Mouse (Mus musculus) myocyte (in vitro differentiated cells): ENCODE data around the gene Hist1h4d. TPM values are rescaled to one million over a fixed set of nuclear protein-coding genes. Genes with fewer than 3 reads are reported as not detected.

Experiments used
- H3K27me3 ChIP-seq: one replicate; pipeline ENCODE4 v1.6.1; 2011; ENCODE audit not compliant: control insufficient read depth, insufficient read depth, insufficient read length
- H3K36me3 ChIP-seq: one replicate; pipeline ENCODE4 v1.6.1; 2011; ENCODE audit not compliant: control insufficient read depth, insufficient read depth
- H3K4me2 ChIP-seq: one replicate; pipeline ENCODE4 v1.6.1; 2011; ENCODE audit warnings: low read depth, control low read depth
- H3K4me3 ChIP-seq: one replicate; pipeline ENCODE4 v1.5.1; 2011; ENCODE audit warnings: mild to moderate bottlenecking, control low read depth, moderate library complexity
- H3K79me2 ChIP-seq: one replicate; pipeline ENCODE4 v1.6.1; 2011; ENCODE audit not compliant: control insufficient read depth, insufficient read depth
- H3ac ChIP-seq: one replicate; pipeline ENCODE4 v1.6.1; 2011; ENCODE audit not compliant: control insufficient read depth, insufficient read length
- CEBPB ChIP-seq: IDR thresholded peaks from 2 replicates; pipeline ENCODE4 v1.6.1; 2011; ENCODE audit warnings: mild to moderate bottlenecking, moderate library complexity; ENCODE audit not compliant: poor library complexity, insufficient read depth, severe bottlenecking
- E2F4 ChIP-seq: IDR thresholded peaks from one replicate; pipeline ENCODE4 v1.6.1; 2011; ENCODE audit warnings: mild to moderate bottlenecking, control low read depth, moderate library complexity; ENCODE audit not compliant: insufficient read depth
- MAX ChIP-seq: IDR thresholded peaks from one replicate; pipeline ENCODE4 v1.6.1; 2011; ENCODE audit warnings: low read depth, mild to moderate bottlenecking, control low read depth
- MYOD1 ChIP-seq, 3 experiments: IDR thresholded peaks; one replicate each; pipeline ENCODE4 v1.6.1; 2011; ENCODE audit warnings: control low read depth in 2 of 3, low read depth in 2 of 3, mild to moderate bottlenecking in 2 of 3, moderate library complexity in 1 of 3; ENCODE audit not compliant: insufficient read length in 2 of 3, control insufficient read depth in 1 of 3
- MYOG ChIP-seq, 3 experiments: IDR thresholded peaks; one replicate each; pipeline ENCODE4 v1.6.1; 2011; ENCODE audit warnings: control low read depth in 2 of 3, low read depth in 2 of 3, mild to moderate bottlenecking in 2 of 3; ENCODE audit not compliant: insufficient read length in 2 of 3, control insufficient read depth in 1 of 3, insufficient read depth in 1 of 3
- POLR2A ChIP-seq: IDR thresholded peaks from one replicate; pipeline ENCODE4 v1.6.1; 2011; ENCODE audit warnings: low read depth, mild to moderate bottlenecking, control low read depth, moderate library complexity; ENCODE audit not compliant: insufficient read length
- POLR2AphosphoS2 ChIP-seq: IDR thresholded peaks from one replicate; pipeline ENCODE4 v1.6.1; 2011; ENCODE audit warnings: low read depth, control low read depth; ENCODE audit not compliant: insufficient read length
- REST ChIP-seq: IDR thresholded peaks from one replicate; pipeline ENCODE4 v1.6.1; 2011; ENCODE audit warnings: mild to moderate bottlenecking, control low read depth, moderate library complexity; ENCODE audit not compliant: insufficient read depth, insufficient read length
- SRF ChIP-seq: IDR thresholded peaks from one replicate; pipeline ENCODE4 v1.6.1; 2011; ENCODE audit warnings: low read depth; ENCODE audit not compliant: control insufficient read depth, insufficient read length
- TCF12 ChIP-seq: IDR thresholded peaks from one replicate; pipeline ENCODE4 v1.6.1; 2011; ENCODE audit warnings: mild to moderate bottlenecking, control low read depth; ENCODE audit not compliant: poor library complexity, insufficient read depth, severe bottlenecking
- TCF3 ChIP-seq: IDR thresholded peaks from one replicate; pipeline ENCODE4 v1.6.1; 2011; ENCODE audit warnings: low read depth, control low read depth; ENCODE audit not compliant: insufficient read length
- USF1 ChIP-seq: IDR thresholded peaks from one replicate; pipeline ENCODE4 v1.6.1; 2011; ENCODE audit warnings: low read depth, mild to moderate bottlenecking, control low read depth, moderate library complexity
- polyA plus RNA-seq: library from polyadenylated mRNA; unstranded; fragments of >200 nt; fragmentation: generic; extraction: Trizol; gene quantifications from one replicate; pipeline ENCODE4 v1.2.1, GENCODE M21; 2012; ENCODE audit warnings: missing spikeins

Hist1h4d gene
- polyA plus RNA-seq, 1 experiment, result 1.8 TPM

DNA sequence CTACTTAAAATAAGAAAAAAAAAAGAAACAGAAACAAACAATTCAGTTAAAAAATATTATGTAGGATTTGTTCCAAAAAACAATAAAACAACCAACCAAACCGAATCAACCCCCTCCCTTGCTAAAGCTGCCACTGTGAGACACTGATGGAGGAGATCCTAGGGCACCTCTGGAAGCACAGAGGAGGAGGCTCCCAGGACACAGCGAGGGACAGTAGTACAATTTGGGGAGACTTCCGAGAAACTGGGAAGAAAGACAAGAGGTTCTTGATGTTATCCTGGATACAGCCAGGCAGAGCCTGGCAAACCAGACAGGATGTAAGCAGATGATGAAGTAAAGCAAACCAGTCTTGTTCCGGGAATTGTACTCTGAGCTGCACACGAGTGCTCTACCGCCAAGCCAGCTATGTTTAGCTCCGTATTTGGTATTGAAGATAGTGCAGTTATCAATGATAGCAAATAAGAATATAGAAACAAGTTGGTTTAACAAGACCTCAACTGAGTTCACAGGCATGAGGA is 21.8 kb downstream of the Hist1h4d start:
- TF ChIP-seq CEBPB (no peak), MYOG (IDR thresholded peaks at IDR 0.05; ENCODE audit: control insufficient read depth in 1 of 3, insufficient read depth in 1 of 3, insufficient read length in 2 of 3, low read depth in 2 of 3) (no peak), SRF (no peak)
- Histone ChIP-seq H3K79me2 (no peaks in the 10 kb centered on the region), H3K36me3 (no peaks in the 10 kb centered on the region), H3K27me3 (no peaks in the 10 kb centered on the region), H3K4me2 (no peak overlapping the region), H3ac (no peak overlapping the region), H3K4me3 (no peak overlapping the region)

GRCm38 (mm10) chr13:23604452-23604851 is 23.1 kb downstream of the Hist1h4d start:
- Histone ChIP-seq H3ac (no peak overlapping the region), H3K4me2 (no peak overlapping the region), H3K79me2 (no peaks in the 10 kb centered on the region), H3K4me3 (no peak overlapping the region), H3K27me3 (no peaks in the 10 kb centered on the region), H3K36me3 (no peaks in the 10 kb centered on the region)
- TF ChIP-seq CEBPB, result no peak
- no peak for TF ChIP-seq E2F4
- no peak for TF ChIP-seq TCF12
- no peak for TF ChIP-seq MYOG (IDR thresholded peaks at IDR 0.05; ENCODE audit: control insufficient read depth in 1 of 3, insufficient read depth in 1 of 3, insufficient read length in 2 of 3, low read depth in 2 of 3)
- TF ChIP-seq REST, result no peak

- no peaks in the 10 kb centered on the region for H3K36me3 ChIP-seq
- TF ChIP-seq MAX (no peak), REST (no peak), E2F4 (no peak), TCF12 (no peak)
- no peak overlapping the region for H3K4me3 ChIP-seq
- no peak overlapping the region for H3K4me2 ChIP-seq
- no peak overlapping the region for H3ac ChIP-seq
- H3K79me2 ChIP-seq, result no peaks in the 10 kb centered on the region
- no peaks in the 10 kb centered on the region for H3K27me3 ChIP-seq
Observed at GRCm38 (mm10) chr13:23605052-23605451, 23.7 kb downstream of the Hist1h4d start.

- Histone ChIP-seq H3K27me3 (no peaks in the 10 kb centered on the region), H3K36me3 (no peaks in the 10 kb centered on the region), H3ac (no peak overlapping the region), H3K79me2 (no peaks in the 10 kb centered on the region), H3K4me2 (no peak overlapping the region), H3K4me3 (no peak overlapping the region)
- TF ChIP-seq POLR2AphosphoS2, result no peak
- TF ChIP-seq MAX, result no peak
- no peak for TF ChIP-seq E2F4
- TF ChIP-seq REST, result no peak
- no peak for TF ChIP-seq MYOG (IDR thresholded peaks at IDR 0.05; ENCODE audit: control insufficient read depth in 1 of 3, insufficient read depth in 1 of 3, insufficient read length in 2 of 3, low read depth in 2 of 3)
- no peak for TF ChIP-seq SRF
- TF ChIP-seq CEBPB, result no peak
- TF ChIP-seq TCF3, result no peak
- TF ChIP-seq USF1, result no peak
- no peak for TF ChIP-seq POLR2A
Observed at GRCm38 (mm10) chr13:23609209-23609608, 27.8 kb downstream of the Hist1h4d start.

DNA sequence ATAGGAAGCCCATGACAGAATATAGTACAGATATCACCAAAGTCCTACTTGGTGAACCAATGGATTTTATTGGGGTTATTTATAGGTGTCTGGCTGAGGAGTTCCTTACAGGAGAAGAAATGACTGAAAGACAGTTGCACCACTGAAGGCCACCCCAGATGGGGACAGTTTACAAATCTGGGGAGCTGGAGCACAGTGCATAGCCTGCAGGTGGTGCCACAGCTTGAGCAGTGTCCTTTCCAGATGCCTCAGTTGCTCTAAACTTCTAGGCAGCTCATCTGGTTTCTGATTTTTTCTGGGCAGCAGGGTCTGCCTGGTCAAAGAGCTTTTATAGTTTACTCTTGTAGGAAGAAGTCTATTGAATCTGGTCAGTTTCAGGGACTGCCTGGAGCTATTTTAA is 28.4 kb downstream of the Hist1h4d start:
- no peak overlapping the region for H3K4me3 ChIP-seq
- no peaks in the 10 kb centered on the region for H3K79me2 ChIP-seq
- no peak overlapping the region for H3ac ChIP-seq
- H3K27me3 ChIP-seq, result no peaks in the 10 kb centered on the region
- H3K4me2 ChIP-seq, result no peak overlapping the region
- no peaks in the 10 kb centered on the region for H3K36me3 ChIP-seq
- TF ChIP-seq CEBPB (no peak), REST (no peak), TCF12 (no peak), E2F4 (no peak), SRF (no peak), POLR2A (no peak), MYOG (IDR thresholded peaks at IDR 0.05; ENCODE audit: control insufficient read depth in 1 of 3, insufficient read depth in 1 of 3, insufficient read length in 2 of 3, low read depth in 2 of 3) (no peak), POLR2AphosphoS2 (no peak), MYOD1 (IDR thresholded peaks at IDR 0.05; ENCODE audit: control insufficient read depth in 1 of 3, insufficient read length in 2 of 3, low read depth in 2 of 3) (no peak), USF1 (no peak), MAX (no peak), TCF3 (no peak)

GRCm38 (mm10) chr13:23610393-23610792 is 29.0 kb downstream of the Hist1h4d start:
- Histone ChIP-seq H3ac (no peak overlapping the region), H3K79me2 (no peaks in the 10 kb centered on the region), H3K4me3 (no peak overlapping the region), H3K4me2 (no peak overlapping the region), H3K36me3 (no peaks in the 10 kb centered on the region), H3K27me3 (no peaks in the 10 kb centered on the region)
- TF ChIP-seq E2F4 (no peak), TCF12 (no peak), POLR2AphosphoS2 (no peak), MYOD1 (IDR thresholded peaks at IDR 0.05; ENCODE audit: control insufficient read depth in 1 of 3, insufficient read length in 2 of 3, low read depth in 2 of 3) (no peak), MAX (no peak), SRF (no peak), REST (no peak), MYOG (IDR thresholded peaks at IDR 0.05; ENCODE audit: control insufficient read depth in 1 of 3, insufficient read depth in 1 of 3, insufficient read length in 2 of 3, low read depth in 2 of 3) (no peak), CEBPB (no peak), USF1 (no peak), TCF3 (no peak), POLR2A (no peak)
